16 mouse cellular contexts compared by ENCODE assay signal in genomic region chr7:110963655-110963997, GRCm38 (mm10).
"Had no signal": no experiment of that assay in that cellular context is flagged by ENCODE, and none has a peak within 500 bp of the region (broad histone marks: within the 10 kb centered on the region; RNA-seq: fewer than 3 reads in every experiment).

No protein-coding gene starts in this region.

- H3K9me3 ChIP-seq: limb, embryonic 10.5 days; midbrain, embryonic 12.5 days; neural tube, embryonic 13.5 days had no signal

- H3K9ac ChIP-seq: midbrain, embryonic 12.5 days; neural tube, embryonic 13.5 days had no signal

- ATAC-seq: inflammation-experienced regulatory T-cells, adult 6 months; intestine, postnatal 0 days; lung, postnatal 0 days; midbrain, embryonic 16.5 days had no signal

- H3K27me3 ChIP-seq: midbrain, embryonic 12.5 days; neural tube, embryonic 13.5 days had no signal

- H3K4me1 ChIP-seq: limb, embryonic 10.5 days; midbrain, embryonic 12.5 days; neural tube, embryonic 13.5 days had no signal

- H3K27ac ChIP-seq: left cerebral cortex, adult 2 months; limb, embryonic 10.5 days; midbrain, embryonic 12.5 days; neural tube, embryonic 13.5 days had no signal

- H3K36me3 ChIP-seq: limb, embryonic 10.5 days; midbrain, embryonic 12.5 days; neural tube, embryonic 13.5 days had no signal

- H3K4me2 ChIP-seq: midbrain, embryonic 12.5 days; neural tube, embryonic 13.5 days had no signal

- H3K4me3 ChIP-seq: left cerebral cortex, adult 2 months; limb, embryonic 10.5 days; midbrain, embryonic 12.5 days; neural tube, embryonic 13.5 days had no signal

- DNase-seq: kidney, adult 8-10 months; kidney, postnatal 14 days; lung, adult 2 months; lung, postnatal 36 days; retina, postnatal 1 day; right cerebral cortex, postnatal 4 days; spleen, adult 18-20 months; thymus, postnatal 36 days had no signal
